Mouse (Mus musculus): ENCODE results near the gene Ppm1h.

DNA sequence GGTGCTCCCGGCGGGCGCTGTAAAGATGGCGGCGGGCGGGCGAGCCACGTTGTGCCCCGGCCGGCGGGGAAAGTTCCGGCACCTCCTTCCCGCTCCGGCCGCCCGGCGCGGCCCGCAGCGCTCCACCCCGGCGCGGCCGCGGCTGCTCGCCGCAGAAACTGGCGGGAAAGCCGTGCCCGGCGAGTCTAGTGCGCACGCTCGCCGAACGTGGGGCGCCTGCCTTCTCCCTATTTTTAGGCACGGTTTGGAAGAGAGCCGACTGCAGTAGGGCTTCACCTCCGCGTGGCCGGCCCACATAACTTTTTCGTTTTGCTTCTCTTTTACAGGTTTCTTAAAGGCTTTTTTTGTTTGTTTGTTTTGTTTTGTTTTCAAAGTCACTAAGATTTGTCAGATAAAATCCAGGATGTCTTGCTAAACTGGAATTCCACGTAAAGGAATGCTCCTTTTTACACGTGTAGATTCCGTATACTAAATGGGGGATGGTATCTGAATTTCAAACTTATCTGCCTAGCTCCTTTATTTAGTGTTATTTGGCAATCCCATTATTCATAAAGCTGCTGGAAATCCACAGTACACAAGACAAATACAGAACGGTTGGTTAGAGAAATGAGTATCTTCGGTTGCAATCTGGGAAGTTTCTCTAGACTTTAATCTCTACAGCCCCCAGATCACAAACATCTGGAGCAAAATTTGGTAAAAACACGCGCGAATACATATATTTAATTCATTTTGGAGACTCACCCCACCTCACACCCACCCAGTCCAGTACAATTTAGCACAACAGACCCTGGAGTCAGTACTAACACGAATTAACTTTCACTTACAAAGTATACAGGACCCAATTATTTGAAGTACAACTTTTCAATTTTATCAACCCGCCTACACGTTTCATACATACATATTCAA lies 308.0 kb downstream of the Ppm1h start:
- TF ChIP-seq CTCF (conservative IDR thresholded peaks at IDR 0.05 in 1 of 2, IDR thresholded peaks at IDR 0.05 in 1 of 2; ENCODE audit: low read depth in 2 of 2, low read length in 2 of 2), result no peak
- TF ChIP-seq POLR2A (IDR thresholded peaks at IDR 0.05; ENCODE audit: low read depth, low read length), result peak; percentile 66
- TF ChIP-seq MXI1 (IDR thresholded peaks at IDR 0.05; ENCODE audit: low read depth, low read length), result peak; percentile 62; the same call in 1 of the 2 replicates
- TF ChIP-seq ETS1 (conservative IDR thresholded peaks at IDR 0.05; ENCODE audit: low read depth, low read length), result no peak
- TF ChIP-seq TCF12 (IDR thresholded peaks at IDR 0.05; ENCODE audit: low read depth, low read length), result peak; percentile 23
- no peak for TF ChIP-seq ZNF384 (IDR thresholded peaks at IDR 0.05; ENCODE audit: low read depth, low read length)
- no peak for TF ChIP-seq HCFC1 (IDR thresholded peaks at IDR 0.05; ENCODE audit: low read depth, low read length)
- TF ChIP-seq E2F4 (IDR thresholded peaks at IDR 0.05; ENCODE audit: insufficient replicate concordance, low read depth, low read length), result no peak
- TF ChIP-seq EP300 (IDR thresholded peaks at IDR 0.05; ENCODE audit: low read length), result no peak
- peak; percentile 84 for TF ChIP-seq MAX (IDR thresholded peaks at IDR 0.05; ENCODE audit: low read length)
- TF ChIP-seq ZKSCAN1 (IDR thresholded peaks at IDR 0.05; ENCODE audit: borderline replicate concordance, low read depth, low read length), result no peak
- no peak for TF ChIP-seq GABPA (IDR thresholded peaks at IDR 0.05; ENCODE audit: insufficient replicate concordance, low read depth, low read length)
- TF ChIP-seq TBP (conservative IDR thresholded peaks at IDR 0.05; ENCODE audit: low read depth, low read length), result peak; percentile 45; the same call in 1 of the 2 replicates
